Mouse (Mus musculus) adrenal gland (tissue): ENCODE measurements at regions not wholly inside any gene's neighbourhood (a gene's known extent, or its start where the extent isn't known, plus 50 kb on each side); places are given as distances from the start of the nearest gene placed in this dataset.

Experiments
- intact Hi-C: fragments of 180-260 bp; cut with DNase I; formaldehyde crosslinking; loops from one replicate; pipeline ENCODE4 v1.15.1; 2025

- intact Hi-C loops: loop anchor here (5.0 kb wide), 1 partner anchor 35 kb away; no protein-coding TSS in a partner anchor
Observed at GRCm38 (mm10) chr15:103102068-103102840, 64.6 kb downstream of the Smug1 start.

- intact Hi-C loops: loop anchor here (5.0 kb wide), 1 partner anchor 33 kb away; no protein-coding TSS in a partner anchor
Observed at GRCm38 (mm10) chr15:103100121-103100520, 66.8 kb downstream of the Smug1 start.

- intact Hi-C loops: no loop called here
Observed at GRCm38 (mm10) chr15:103094457-103094856, 72.4 kb downstream of the Smug1 start.

- intact Hi-C loops: no loop called here
Observed at GRCm38 (mm10) chr15:103093655-103094054, 73.2 kb downstream of the Smug1 start.

- intact Hi-C loops: no loop called here
Observed at GRCm38 (mm10) chr15:103092496-103092895, 73.8 kb downstream of the Hoxc4 start.

GRCm38 (mm10) chr15:103090280-103091164 is 71.8 kb downstream of the Hoxc4 start:
- intact Hi-C loops: no loop called here

- intact Hi-C loops: no loop called here
Observed at GRCm38 (mm10) chr15:103089852-103090251, 71.1 kb downstream of the Hoxc4 start.

GRCm38 (mm10) chr15:103089440-103089839 is 70.7 kb downstream of the Hoxc4 start:
- intact Hi-C loops: no loop called here

- intact Hi-C loops: no loop called here
Observed at GRCm38 (mm10) chr15:103087204-103087603, 68.5 kb downstream of the Hoxc4 start.

GRCm38 (mm10) chr15:103086672-103087069 is 67.9 kb downstream of the Hoxc4 start:
- intact Hi-C loops: no loop called here
